Mouse (Mus musculus) midbrain, embryonic 10.5 days (tissue): ENCODE data around the gene Amz1. TPM values are rescaled to one million over a fixed set of nuclear protein-coding genes. Genes with fewer than 3 reads are reported as not detected.

Experiments used
- DNase-seq: peaks from one replicate; pipeline ENCODE4 v3.0.0-alpha.2; 2017; ENCODE audit warnings: low spot score
- H3K27ac ChIP-seq: fragments of 300-500 bp; sonication (generic); replicated peaks from 2 replicates; pipeline ENCODE4 v1.5.1; 2016; ENCODE audit warnings: mild to moderate bottlenecking
- H3K27me3 ChIP-seq: fragments of 300-500 bp; sonication (generic); 2 replicates; pipeline ENCODE4 v1.6.1; 2016; ENCODE audit warnings: low read depth, mild to moderate bottlenecking; ENCODE audit not compliant: poor library complexity, severe bottlenecking
- H3K36me3 ChIP-seq: fragments of 300-500 bp; sonication (generic); 2 replicates; pipeline ENCODE4 v1.6.1; 2016; ENCODE audit warnings: mild to moderate bottlenecking, moderate library complexity
- H3K4me1 ChIP-seq: fragments of 300-500 bp; sonication (generic); 2 replicates; pipeline ENCODE4 v1.6.1; 2016
- H3K4me3 ChIP-seq: fragments of 300-500 bp; sonication (generic); 2 replicates; pipeline ENCODE4 v1.5.1; 2016; ENCODE audit warnings: mild to moderate bottlenecking, moderate library complexity
- H3K9me3 ChIP-seq: fragments of 300-500 bp; sonication (generic); replicated peaks from 2 replicates; pipeline ENCODE4 v1.6.1; 2016; ENCODE audit warnings: mild to moderate bottlenecking
- WGBS: fragments of 180-500 bp; shearing (Covaris S2); methylation state at CpG from one replicate; pipeline ENCODE4 v1.1.7; 2016; 5-methylcytosine and 5-hydroxymethylcytosine counted together
- polyA plus RNA-seq: library from polyadenylated mRNA; unstranded; fragments of >200 nt; fragmentation: Nextera tagmentation; extraction: Ambion mirVana; gene quantifications from 2 replicates; pipeline ENCODE4 v1.2.1, GENCODE M21; 2016

The Amz1 gene
- polyA plus RNA-seq, 1 experiment from 2014 or later = 0.78 TPM

DNA sequence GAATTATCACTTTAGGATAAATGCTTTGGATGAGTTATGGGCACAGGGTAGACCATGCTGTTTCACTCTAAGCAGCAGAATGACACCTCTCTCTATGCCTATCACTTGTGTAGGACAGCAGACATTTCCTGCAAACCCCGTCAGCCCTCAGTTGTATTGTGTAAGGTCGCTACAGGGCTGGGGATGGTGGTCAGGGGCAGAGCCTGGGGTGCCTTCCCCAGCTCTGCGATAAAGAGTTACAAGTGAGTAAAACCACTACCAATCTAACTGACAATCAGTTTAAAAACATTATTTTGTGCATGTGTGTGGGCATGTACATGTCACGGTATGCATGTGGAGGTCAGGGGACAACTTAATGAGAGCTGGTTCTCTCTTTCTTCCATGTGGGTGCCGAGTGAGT lies 57.2 kb downstream of the Amz1 start:
- no peak for DNase-seq
- Histone ChIP-seq H3K4me1 (0 out of 2 replicates have a peak, but pooled peaks cover under 1% of the 10 kb centered on the region), H3K27ac (no peak overlapping the region), H3K27me3 (no peaks in the 10 kb centered on the region), H3K36me3 (peaks cover 76% of the 10 kb centered on the region), H3K4me3 (no peak overlapping the region), H3K9me3 (no peaks in the 10 kb centered on the region)
- WGBS = 88% methylated on average over 5 of the region's 5 CpGs

DNA sequence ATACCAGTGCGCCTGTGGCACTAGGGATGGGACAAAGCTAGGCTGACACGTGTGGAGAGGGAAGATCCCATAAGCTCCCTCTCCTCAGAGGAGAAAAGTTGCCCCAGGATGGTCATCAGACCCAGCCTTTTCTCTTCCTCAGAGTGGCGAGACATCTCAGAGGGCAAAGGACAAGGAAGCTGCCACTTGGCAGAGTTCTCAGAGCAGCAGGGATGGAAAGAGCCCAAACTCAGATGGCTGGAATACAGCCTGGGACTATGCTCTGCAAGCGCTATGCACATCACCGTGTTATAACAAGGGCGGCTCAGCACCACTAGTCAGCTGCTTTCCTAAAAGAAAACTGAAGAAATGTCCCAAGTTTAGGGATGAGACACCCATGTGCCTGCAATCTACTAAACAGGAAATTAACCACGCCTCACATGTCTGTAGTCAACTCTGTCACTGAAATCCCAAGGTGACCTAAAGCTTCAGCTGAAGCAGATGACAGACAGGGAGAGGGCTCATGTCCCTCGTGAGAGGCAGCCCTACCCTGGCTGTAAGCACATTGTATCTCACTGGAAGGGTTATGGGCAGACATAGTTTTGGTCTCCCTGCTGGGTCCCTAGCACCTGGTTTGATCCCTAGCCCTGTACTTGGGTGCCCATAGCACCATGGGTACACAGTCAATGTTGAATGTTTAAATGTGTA lies 58.1 kb downstream of the Amz1 start:
- Histone ChIP-seq H3K4me3 (no peak overlapping the region), H3K4me1 (0 out of 2 replicates have a peak, but pooled peaks cover 3% of the 10 kb centered on the region), H3K36me3 (peaks cover 76% of the 10 kb centered on the region), H3K27ac (no peak overlapping the region), H3K27me3 (no peaks in the 10 kb centered on the region), H3K9me3 (no peaks in the 10 kb centered on the region)
- no peak for DNase-seq
- 90% methylated on average over 8 of the region's 8 CpGs for WGBS

DNA sequence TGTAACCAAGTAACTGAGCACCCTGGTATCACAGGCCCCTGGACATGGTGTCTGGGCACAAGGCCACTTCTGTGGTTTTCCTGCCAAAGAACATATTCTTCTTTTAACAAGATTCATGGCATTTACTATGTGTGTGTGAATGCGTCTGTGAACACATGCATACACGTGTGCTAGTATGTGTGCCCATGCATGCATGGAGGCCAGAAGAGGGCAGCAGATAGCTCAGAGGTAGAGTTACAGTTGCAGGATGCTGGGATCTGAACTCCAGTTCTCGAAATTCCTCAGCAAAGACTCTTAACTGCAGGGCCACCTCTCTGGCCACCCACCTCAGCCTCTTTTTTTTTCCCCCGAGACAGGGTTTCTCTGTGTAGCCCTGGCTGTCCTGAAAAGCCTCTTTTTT lies 59.6 kb downstream of the Amz1 start:
- 0 out of 2 replicates have a peak, but pooled peaks cover 3% of the 10 kb centered on the region for H3K4me1 ChIP-seq
- H3K4me3 ChIP-seq = no peak overlapping the region
- WGBS = 95% methylated on average over 4 of the region's 4 CpGs
- no peak for DNase-seq
- H3K9me3 ChIP-seq = no peaks in the 10 kb centered on the region
- no peaks in the 10 kb centered on the region for H3K27me3 ChIP-seq
- H3K27ac ChIP-seq = no peak overlapping the region
- peaks cover 63% of the 10 kb centered on the region for H3K36me3 ChIP-seq

DNA sequence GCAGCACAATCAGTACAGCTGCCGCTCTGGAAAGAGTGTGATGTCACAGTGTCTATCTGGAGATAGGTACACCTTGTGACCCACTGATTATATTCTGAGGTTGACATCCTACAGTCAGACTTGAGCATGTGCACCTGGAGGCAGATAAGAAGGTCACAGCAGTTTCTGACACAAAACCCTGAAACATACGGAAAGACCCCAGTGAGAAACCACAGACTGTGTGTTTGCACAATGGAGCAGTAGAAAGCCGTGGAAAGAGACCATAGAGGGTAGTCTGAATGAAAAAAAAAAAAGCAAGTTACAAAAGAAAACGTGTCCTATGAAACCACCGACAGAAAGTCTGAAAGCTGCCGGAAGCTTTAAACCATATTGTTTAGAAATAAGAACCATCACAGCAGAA lies 60.4 kb downstream of the Amz1 start:
- Histone ChIP-seq H3K27me3 (no peaks in the 10 kb centered on the region), H3K27ac (no peak overlapping the region), H3K9me3 (no peaks in the 10 kb centered on the region), H3K36me3 (peaks cover 58% of the 10 kb centered on the region), H3K4me1 (0 out of 2 replicates have a peak, but pooled peaks cover 3% of the 10 kb centered on the region), H3K4me3 (no peak overlapping the region)
- no peak for DNase-seq
- WGBS = 89% methylated on average over 6 of the region's 6 CpGs

DNA sequence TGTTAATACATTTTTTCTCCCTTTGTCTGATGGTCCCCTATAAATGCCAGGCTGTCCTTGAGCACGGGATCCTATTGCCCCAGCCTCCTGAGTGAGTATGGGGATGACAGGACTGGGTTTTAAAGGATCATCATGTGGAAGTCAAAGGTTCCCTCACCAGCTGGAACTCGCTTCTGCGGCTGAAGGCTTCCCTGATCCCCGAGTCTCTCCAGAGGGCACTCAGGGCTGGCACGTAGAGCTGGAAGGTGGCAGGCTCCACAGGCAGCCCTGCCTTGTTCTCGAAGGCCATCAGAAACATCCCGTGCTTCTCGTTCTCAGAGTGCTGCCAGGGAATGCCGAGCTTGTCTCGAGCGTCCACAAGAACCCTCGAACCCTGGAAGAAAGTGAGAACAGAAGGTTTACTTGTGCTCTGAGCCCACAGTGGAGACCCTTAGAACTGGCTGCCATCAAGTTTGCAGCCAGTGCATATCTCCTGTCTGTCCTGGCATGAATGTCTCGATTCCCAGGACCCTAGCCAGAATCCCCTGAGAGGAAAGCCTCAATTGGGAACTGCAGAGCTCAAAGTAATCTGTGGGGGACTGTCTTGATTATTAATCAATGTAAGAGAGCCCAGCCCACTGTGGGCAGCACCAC lies 61.4 kb downstream of the Amz1 start:
- no peak overlapping the region for H3K27ac ChIP-seq
- peaks cover 12% of the 10 kb centered on the region for H3K4me1 ChIP-seq
- H3K4me3 ChIP-seq = no peak overlapping the region
- H3K27me3 ChIP-seq = no peaks in the 10 kb centered on the region
- H3K9me3 ChIP-seq = no peaks in the 10 kb centered on the region
- DNase-seq = no peak
- peaks cover 49% of the 10 kb centered on the region for H3K36me3 ChIP-seq
- 90% methylated on average over 13 of the region's 13 CpGs for WGBS

DNA sequence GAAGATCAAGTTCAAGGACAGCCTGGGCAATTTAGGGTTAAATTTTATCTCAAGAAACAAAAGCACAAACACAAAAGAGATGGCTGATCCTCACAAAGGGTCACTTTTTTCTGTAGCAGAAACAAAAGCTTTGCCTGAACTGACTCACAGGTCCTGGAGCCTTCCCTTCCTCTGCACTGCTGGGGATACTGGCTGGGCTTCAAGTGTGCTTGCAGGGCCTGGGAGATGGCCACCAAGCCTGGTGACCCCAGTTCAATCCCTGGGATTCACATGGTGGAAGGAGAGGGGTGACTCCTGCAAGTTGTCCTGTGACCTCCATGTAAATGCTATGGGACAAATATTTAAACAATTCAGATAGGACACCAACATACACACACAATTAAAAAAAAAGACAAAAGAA lies 65.6 kb downstream of the Amz1 start:
- Histone ChIP-seq H3K9me3 (no peaks in the 10 kb centered on the region), H3K27ac (peak overlapping the region; percentile 89; the same call in 1 of the 2 replicates)

DNA sequence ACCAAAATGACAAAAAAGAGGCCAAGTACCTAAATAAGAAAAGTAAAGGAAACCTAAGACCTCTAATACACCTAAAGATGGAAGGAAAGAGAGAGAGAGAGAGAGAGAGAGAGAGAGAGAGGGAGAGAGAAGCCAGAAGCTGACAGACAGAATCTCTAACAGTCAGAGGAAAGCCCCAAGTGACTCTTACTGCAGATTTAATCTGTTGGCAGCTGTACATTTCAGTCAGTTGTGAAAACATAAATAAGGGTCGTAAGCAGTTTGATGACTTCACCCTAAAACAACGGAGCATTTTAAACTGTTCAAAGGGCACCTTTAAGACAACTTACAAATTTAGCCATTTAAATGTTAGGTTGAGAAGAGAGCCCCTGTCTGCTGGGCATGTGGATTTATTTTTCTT lies 66.5 kb downstream of the Amz1 start:
- WGBS = 87% methylated on average over 2 of the region's 2 CpGs
- peaks cover under 1% of the 10 kb centered on the region; the same call in 1 of the 2 replicates for H3K36me3 ChIP-seq
- no peaks in the 10 kb centered on the region for H3K9me3 ChIP-seq
- H3K27me3 ChIP-seq = no peaks in the 10 kb centered on the region
- H3K27ac ChIP-seq = peak overlapping the region; percentile 89; the same call in 1 of the 2 replicates
- H3K4me1 ChIP-seq = peaks cover 43% of the 10 kb centered on the region
- DNase-seq = no peak
- H3K4me3 ChIP-seq = no peak overlapping the region

More for the DNA sequence above, 65.6 kb downstream of the Amz1 start:
- Histone ChIP-seq H3K4me1 (peaks cover 37% of the 10 kb centered on the region), H3K27me3 (no peaks in the 10 kb centered on the region), H3K4me3 (no peak overlapping the region), H3K36me3 (peaks cover 8% of the 10 kb centered on the region)
- DNase-seq = no peak

DNA sequence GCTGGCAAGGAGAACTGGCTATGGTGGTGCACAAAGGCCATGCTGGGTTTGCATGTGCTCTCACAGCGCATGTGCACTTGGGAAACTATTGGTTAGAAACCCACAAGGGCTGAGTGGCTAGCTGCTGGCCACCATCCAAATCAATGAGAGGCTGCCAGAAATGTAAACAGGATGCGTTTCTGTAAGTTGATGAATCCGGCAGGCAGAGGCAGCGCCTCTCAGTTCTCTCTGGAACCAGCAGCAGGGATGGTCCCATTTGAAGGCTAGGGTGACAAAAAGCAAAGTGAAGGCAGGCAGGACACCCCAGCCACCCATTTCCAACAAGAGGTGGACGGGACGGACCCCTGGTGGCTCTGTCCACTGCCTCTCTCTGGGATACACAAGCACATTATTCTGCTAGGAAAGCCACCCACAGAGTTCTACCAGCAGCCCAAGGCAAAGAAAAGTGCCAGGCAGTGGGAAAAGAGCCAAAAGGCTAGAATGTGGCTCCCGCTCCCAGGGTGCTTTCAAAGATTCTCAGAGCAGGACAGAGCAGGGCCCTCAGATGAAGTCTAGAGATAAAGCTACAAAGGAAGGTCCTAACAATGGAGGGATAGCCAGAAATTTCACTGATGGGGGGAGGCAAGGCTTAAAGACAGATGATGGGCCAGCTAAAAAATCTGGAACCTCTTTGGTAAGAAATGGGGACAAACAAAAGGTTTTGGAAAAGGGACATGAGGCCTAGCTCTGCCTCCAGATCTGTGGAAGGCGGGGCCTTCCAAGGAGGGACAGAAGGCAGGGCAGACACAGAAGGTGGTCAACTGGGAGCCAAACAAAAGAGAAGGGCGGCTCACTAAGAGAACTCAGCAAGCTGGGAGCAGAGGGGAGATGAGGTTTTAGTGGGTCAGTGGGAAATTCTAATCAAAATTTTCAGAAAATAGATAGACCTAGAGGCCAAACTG lies 67.3 kb downstream of the Amz1 start:
- 51% methylated on average over 9 of the region's 9 CpGs for WGBS
- Histone ChIP-seq H3K9me3 (no peaks in the 10 kb centered on the region), H3K4me1 (peaks cover 42% of the 10 kb centered on the region), H3K27ac (peak overlapping the region; percentile 89), H3K36me3 (no peaks in the 10 kb centered on the region), H3K27me3 (no peaks in the 10 kb centered on the region), H3K4me3 (no peak overlapping the region)
- DNase-seq = peak; percentile 31

DNA sequence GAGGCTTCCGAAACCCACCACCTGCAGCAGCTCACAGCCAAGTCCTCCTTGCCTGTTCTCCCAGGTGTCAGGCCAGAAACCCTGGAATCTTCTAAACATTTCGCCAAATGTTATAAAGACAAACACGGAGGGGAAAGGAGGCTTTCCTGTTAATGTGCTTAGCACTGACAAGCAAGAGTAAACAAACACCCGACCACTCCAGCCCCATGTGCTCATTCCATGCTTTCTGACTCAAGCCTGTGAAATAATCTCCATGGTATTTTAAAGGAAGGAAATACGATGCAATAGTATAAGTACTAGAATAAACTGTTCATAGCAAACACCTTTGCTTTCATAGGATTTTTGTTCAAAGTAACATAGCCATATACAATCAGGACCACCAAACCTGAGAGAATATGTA lies 68.3 kb downstream of the Amz1 start:
- WGBS = 59% methylated on average over 5 of the region's 5 CpGs

DNA sequence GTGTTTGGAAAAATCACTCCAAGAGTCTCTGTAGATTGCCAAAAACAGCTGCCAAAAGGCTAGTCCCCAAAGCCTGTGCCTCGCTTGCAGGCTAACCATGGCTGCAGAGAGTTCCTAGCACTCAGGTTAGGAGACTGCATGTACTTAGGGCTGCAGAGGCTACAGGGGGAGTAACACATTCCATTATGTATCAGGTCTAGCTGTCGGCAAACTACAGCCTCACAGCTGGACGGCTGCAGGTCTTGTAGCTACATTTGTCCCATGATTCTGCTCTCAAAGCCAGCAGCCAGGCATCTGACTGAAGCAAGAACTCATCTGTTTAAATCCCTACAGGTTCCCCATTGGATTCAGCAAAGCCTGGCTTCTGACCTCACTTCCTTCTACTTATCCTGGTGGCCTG lies 70.8 kb downstream of the Amz1 start:
- WGBS = 60% methylated on average over 3 of the region's 3 CpGs
- Histone ChIP-seq H3K27me3 (no peaks in the 10 kb centered on the region), H3K4me1 (peaks cover 46% of the 10 kb centered on the region), H3K27ac (no peak overlapping the region), H3K36me3 (no peaks in the 10 kb centered on the region), H3K9me3 (no peaks in the 10 kb centered on the region), H3K4me3 (no peak overlapping the region)
- no peak for DNase-seq

More for the DNA sequence above, 68.3 kb downstream of the Amz1 start:
- H3K36me3 ChIP-seq = no peaks in the 10 kb centered on the region
- peak overlapping the region; percentile 89 for H3K27ac ChIP-seq
- H3K4me1 ChIP-seq = peaks cover 40% of the 10 kb centered on the region
- H3K4me3 ChIP-seq = no peak overlapping the region
- no peak for DNase-seq
- H3K27me3 ChIP-seq = no peaks in the 10 kb centered on the region
- H3K9me3 ChIP-seq = no peaks in the 10 kb centered on the region

DNA sequence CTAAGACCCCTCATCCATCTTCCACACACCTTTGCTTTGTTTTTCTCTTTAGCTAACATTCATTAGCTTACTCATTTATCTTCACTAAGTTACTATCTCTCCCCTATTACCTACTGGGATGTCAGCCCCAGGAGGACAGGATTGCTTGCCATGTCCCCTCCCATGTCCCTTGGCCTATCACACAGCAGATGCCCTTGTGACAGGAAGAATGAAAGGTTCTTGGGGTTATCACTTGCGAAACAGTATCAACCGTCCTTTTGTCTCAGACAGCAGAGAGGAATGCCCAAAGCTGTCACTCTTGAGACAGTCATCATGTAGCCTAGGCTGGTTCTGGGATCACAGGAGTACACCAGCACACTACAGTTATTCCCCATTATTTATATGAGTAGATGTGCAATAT lies 71.2 kb downstream of the Amz1 start:
- Histone ChIP-seq H3K9me3 (no peaks in the 10 kb centered on the region), H3K36me3 (no peaks in the 10 kb centered on the region), H3K27ac (no peak overlapping the region), H3K4me1 (peaks cover 42% of the 10 kb centered on the region), H3K27me3 (no peaks in the 10 kb centered on the region), H3K4me3 (no peak overlapping the region)
- WGBS = 67% methylated on average over 2 of the region's 2 CpGs
- DNase-seq = no peak

DNA sequence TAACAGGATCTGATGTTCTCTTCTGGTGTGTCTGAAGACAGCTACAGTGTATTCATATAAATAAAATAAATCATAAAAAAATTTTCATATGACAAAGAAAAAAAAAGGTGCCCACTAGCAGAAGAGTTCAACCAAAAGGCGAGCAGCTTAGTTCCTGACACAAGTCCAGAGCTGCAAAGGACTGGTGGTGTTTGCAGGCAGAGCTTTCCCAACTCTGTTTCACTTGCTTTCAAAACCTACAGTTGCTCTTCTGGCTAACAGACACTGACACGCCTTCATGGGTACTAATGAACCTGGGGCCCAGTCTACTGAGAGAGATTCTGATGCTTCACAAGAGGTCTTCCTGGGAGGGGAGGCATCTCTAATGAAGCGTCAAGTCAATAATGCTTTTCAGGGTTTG lies 72.1 kb downstream of the Amz1 start:
- Histone ChIP-seq H3K27ac (no peak overlapping the region), H3K36me3 (no peaks in the 10 kb centered on the region), H3K4me1 (peaks cover 38% of the 10 kb centered on the region), H3K9me3 (no peaks in the 10 kb centered on the region), H3K4me3 (no peak overlapping the region), H3K27me3 (no peaks in the 10 kb centered on the region)
- DNase-seq = no peak
- WGBS = 87% methylated on average over 3 of the region's 3 CpGs
